Mouse (Mus musculus) E14TG2a.4 (cell line): ENCODE measurements at regions not wholly inside any gene's neighbourhood (a gene's known extent, or its start where the extent isn't known, plus 50 kb on each side); places are given as distances from the start of the nearest gene placed in this dataset.

Experiments used
- CTCF ChIP-seq: conservative IDR thresholded peaks from 2 replicates; pipeline ENCODE4 v1.5.1; 2014; ENCODE audit warnings: low read length
- POU5F1 ChIP-seq: IDR thresholded peaks from 2 replicates; pipeline ENCODE4 v1.6.1; 2014; ENCODE audit warnings: low read length, borderline replicate concordance

GRCm38 (mm10) chr14:54098122-54098775 is 155.7 kb downstream of the Dad1 start:
- TF ChIP-seq CTCF (no peak), POU5F1 (no peak)
